Mouse (Mus musculus) adrenal gland, adult 18-20 months (tissue): ENCODE data around the gene Lipe. TPM values are rescaled to one million over a fixed set of nuclear protein-coding genes. Genes with fewer than 3 reads are reported as not detected.
"Not testable (repeated sequence)": the region's sequence is repeated elsewhere in the genome, so short reads cannot be mapped to it uniquely, and the experiment has no call there.

Source experiments
- DNase-seq, 2 experiments: peaks; one replicate each; pipeline ENCODE4 v3.0.0; 2021 to 2022; ENCODE audit warnings: low spot score in 2 of 2
- long read RNA-seq, 2 experiments: library from polyadenylated mRNA; stranded (forward); transcript quantifications; one replicate each; pipeline ENCODE4 v2.0.0; 2021
- total RNA-seq, 2 experiments: library from RNA; stranded (reverse); gene quantifications; 1 replicate in 1 of 2; 2 replicates in 1 of 2; pipeline ENCODE4 v1.2.3; 2021

Gene Lipe
- 100 to 1,000 TPM; 332 to 738 TPM for total RNA-seq
- long read RNA-seq, experiment 1, transcript Lipe-208 (9 exons, 3,171 nt), result minor isoform, 62 of 721 reads
- long read RNA-seq, experiment 1, transcript Lipe-201 (10 exons, 3,613 nt), result minor isoform, 166 of 721 reads
- long read RNA-seq, experiment 1, transcript Lipe-202 (10 exons, 2,661 nt), result major isoform, 316 of 721 reads
- long read RNA-seq, experiment 1, partial matches to known transcripts, result 67 of 721 reads
- long read RNA-seq, experiment 1, other reads (novel, unspliced or antisense), result 110 of 721 reads
- long read RNA-seq, experiment 2, transcript Lipe-202 (10 exons, 2,661 nt), result minor isoform, 42 of 221 reads
- long read RNA-seq, experiment 2, transcript Lipe-208 (9 exons, 3,171 nt), result minor isoform, 11 of 221 reads
- long read RNA-seq, experiment 2, transcript Lipe-201 (10 exons, 3,613 nt), result major isoform, 60 of 221 reads
- long read RNA-seq, experiment 2, partial matches to known transcripts, result 88 of 221 reads
- long read RNA-seq, experiment 2, other reads (novel, unspliced or antisense), result 20 of 221 reads

GRCm38 (mm10) chr7:25398610-25399009 is at the start of gene Lipe:
Gene Lipe, minus strand, starts transcription at chr7:25398710.
- no peak for DNase-seq

- DNase-seq, result no peak
Measured at GRCm38 (mm10) chr7:25440816-25441153, 42.3 kb upstream of the Lipe start.

DNA sequence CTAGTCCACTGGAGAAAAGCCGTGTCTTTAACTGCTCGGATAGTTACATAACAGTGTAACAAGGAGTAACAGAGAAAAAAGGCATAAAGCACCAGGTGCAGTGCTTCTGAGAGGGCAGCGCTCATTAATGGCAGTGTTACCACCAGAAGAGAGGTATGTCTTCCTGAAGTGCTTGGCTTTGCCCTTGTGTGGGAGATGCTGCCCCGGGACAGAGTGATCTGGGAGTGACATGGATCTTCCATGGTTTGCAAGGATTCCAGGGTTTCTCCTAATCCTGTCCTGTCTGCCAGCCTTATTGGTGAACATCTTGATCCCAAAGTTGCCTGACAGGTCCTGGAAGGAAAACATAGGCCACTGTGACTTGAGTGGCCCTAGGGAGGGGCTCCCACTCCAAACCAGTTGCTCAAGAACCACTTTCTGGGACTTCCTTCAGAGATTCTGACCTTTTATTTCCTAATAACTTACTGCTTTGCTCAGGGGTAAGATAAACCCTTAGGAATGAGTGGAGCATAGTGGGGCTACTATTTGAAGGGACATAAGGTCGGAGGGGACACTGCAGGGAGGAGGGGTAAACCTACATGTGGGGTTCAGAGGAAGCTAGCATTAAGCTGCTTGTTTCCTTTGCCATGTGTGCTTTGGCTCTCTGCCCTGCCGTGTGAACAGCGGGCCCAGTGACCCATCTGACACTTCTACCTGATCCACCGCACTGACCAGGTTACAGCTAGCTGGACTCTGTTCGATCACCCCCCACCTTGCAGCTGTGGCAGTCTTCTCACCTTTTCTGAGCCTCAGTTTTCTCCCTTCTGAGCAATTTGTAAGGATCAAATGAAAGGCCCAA is 41.7 kb upstream of the Lipe start:
- DNase-seq, result no peak

- DNase-seq, result no peak
Measured at GRCm38 (mm10) chr7:25439124-25439822, 40.8 kb upstream of the Lipe start.

DNA sequence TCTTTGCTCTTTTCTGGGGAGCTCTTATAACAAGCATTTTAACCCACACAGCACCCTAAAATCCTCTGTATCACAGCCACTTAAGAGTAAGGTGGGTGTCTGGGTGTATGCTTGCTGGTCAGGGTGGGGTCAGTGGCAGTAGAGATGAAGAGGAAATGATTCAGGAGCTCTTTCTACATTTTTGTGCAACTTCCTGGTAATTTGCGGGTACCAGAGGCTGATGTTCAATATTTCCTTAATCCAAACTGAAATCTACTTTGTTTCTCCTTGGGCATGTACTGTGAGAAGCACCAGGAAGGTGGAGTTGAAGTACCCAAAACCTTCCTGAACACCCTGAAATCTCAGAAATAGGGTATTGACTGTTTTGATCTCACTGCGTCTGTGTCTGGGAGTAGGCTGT is 38.2 kb upstream of the Lipe start:
- no peak for DNase-seq

GRCm38 (mm10) chr7:25436226-25436625 is 37.7 kb upstream of the Lipe start:
- DNase-seq, result no peak

- DNase-seq, result no peak
Measured at GRCm38 (mm10) chr7:25435546-25435851, 37.0 kb upstream of the Lipe start.

DNA sequence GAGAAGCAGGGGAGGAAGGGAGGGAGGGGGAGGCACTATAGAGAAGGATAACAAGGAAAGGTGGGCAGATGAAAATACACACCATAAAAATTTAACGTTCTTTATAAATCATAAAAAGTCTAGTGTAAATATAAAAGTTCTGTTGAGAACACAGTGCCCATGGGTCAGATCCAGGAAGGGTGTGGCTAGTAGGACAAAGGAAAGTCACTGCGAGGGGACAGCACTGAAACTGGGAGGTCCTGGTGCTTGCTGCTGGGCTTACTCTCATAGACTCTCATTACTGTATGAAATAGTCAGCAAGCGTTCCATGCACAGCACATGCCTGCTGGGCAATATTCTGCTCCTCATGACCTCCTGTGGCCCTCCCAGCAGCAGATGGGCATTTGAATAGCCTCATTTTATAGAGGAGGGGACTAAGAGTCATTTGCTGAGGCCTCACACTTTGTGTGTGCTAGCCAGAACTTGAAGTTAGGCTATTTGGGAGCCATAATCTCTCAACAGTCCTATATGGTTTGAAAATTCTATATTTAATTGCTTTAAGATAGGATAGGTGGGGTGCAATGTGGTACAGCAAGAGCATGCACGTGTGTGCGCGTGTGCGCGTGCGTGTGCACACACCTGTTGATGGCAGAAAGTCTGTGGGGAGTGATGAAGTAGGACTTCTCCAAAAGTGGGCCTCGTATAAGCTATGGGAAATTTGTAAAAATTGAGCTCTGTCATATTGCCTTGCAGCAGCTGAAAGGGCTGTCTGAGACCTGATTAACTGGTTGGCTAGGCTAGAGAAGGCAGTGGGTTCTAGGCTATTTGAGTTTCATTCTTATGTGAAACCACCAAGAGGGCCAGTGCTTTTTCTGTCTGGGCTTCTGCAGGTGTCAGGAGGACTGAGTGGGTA is 36.4 kb upstream of the Lipe start:
- no peak for DNase-seq

GRCm38 (mm10) chr7:25433781-25434560 is 35.5 kb upstream of the Lipe start:
- DNase-seq, result no peak

- no peak for DNase-seq
Measured at GRCm38 (mm10) chr7:25433007-25433541, 34.6 kb upstream of the Lipe start.

- DNase-seq, result no peak
Measured at GRCm38 (mm10) chr7:25432381-25432780, 33.9 kb upstream of the Lipe start.

GRCm38 (mm10) chr7:25429886-25430784 is 31.6 kb upstream of the Lipe start:
- no peak for DNase-seq

GRCm38 (mm10) chr7:25428321-25428720 is 29.8 kb upstream of the Lipe start:
- no peak for DNase-seq

DNA sequence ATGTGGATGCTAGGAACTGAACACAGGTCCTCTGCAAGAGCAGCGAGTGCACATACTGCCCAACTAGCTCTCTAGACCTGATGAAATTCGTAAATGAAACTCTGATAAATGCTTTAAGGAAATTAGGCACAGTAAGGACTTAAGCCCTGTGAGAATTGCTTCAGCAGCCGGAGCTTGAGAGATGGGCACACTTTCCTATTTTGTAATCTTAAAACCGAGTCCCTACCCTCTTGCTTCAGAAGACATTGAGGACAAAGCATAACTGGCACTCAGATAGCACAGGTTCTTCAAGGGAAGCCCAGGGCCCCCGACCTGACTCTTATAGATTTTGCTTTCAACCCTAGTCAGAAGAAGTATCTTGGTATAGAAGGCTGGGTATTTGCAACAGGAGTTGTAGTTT is 28.6 kb upstream of the Lipe start:
- DNase-seq, result no peak

DNA sequence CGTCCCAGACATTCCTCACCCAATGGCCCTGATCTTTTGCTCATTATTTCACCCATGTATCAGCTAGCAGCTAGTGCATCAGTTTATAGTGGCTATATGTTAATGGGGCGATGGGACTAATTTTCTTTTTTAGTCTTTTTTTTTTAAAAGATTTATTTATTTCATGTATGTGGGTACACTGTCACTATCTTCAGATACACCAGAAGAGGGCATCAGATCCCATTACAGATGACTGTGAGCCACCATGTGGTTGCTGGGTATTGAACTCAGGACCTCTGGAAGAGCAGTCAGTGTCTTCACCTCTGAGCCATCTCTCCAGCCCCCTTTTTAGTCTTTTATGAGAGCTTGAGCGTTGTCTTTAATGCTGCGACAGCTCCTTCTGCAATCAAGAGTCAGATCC is 27.9 kb upstream of the Lipe start:
- DNase-seq, result not testable (repeated sequence)

- DNase-seq, result peak; percentile 83 to 84
Measured at GRCm38 (mm10) chr7:25424429-25424828, 25.9 kb upstream of the Lipe start.

DNA sequence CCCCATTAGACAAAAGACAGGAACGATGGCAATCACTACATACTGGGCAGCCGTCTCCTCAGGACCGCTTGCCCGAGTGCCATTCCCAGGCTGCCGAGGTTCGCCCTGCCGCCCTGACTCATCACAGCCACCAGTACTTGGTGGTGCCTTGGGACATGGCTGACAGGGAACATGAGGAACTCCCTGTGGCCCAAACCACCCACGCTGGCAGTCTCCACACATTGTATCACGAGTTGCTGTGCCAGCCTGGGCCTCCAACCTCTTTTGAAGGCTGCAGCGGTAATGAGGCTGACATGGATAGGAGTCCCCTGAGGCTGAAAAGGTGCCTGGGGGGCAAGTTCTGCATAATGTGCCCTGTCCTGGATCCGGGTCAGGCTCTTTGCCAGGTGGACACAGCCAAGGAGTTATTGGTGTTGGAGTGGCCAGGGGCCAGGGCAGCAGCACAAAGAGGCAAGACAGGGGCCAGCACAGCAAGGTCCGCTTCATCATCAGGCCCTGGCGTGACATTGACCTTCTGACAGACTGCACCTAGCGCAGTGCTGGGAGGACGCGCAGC is 23.9 kb upstream of the Lipe start:
- DNase-seq, result no peak

DNA sequence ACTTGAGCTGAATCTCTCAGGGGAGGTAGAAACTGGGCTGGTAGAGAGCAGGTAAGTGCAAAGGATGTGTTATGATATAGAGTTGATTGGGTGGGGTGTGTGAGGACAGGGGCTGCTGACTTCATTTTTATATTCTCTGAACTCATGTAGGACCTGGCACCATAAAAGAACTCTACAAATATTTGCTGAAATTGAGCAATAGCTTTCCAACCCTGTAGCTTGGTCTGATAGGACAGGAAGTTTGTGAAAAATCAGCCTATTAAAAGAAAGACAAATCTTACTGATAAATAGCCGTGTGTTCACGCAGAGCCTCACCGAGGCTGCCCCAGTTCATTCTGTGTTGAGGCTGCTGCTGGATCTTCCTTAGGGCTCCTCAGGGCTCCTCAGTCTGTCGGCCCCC is 21.4 kb upstream of the Lipe start:
- DNase-seq, result no peak
